Mouse (Mus musculus) 3134 (cell line): ENCODE results near the gene Lnx1.
A peak's percentile ranks its signal among the peaks of the same experiment; 100 is the strongest.

Source experiments
- DNase-seq: peaks from one replicate; pipeline ENCODE4 v3.0.0-alpha.2; 2011; ENCODE audit warnings: low spot score; ENCODE audit not compliant: insufficient read length; ENCODE audit errors: extremely low read depth

Lnx1 gene

GRCm38 (mm10) chr5:74656410-74656809 is 46.3 kb downstream of the Lnx1 start:
- no peak for DNase-seq

GRCm38 (mm10) chr5:74654527-74654926 is 48.2 kb downstream of the Lnx1 start:
- no peak for DNase-seq

- no peak for DNase-seq
Measured at GRCm38 (mm10) chr5:74653766-74654165, 48.9 kb downstream of the Lnx1 start.

GRCm38 (mm10) chr5:74649122-74649521 is 53.6 kb downstream of the Lnx1 start:
- no peak for DNase-seq

- DNase-seq: no peak
Measured at GRCm38 (mm10) chr5:74648216-74648615, 54.5 kb downstream of the Lnx1 start.

- no peak for DNase-seq
Measured at GRCm38 (mm10) chr5:74647584-74647984, 55.1 kb downstream of the Lnx1 start.

- DNase-seq: no peak
Measured at GRCm38 (mm10) chr5:74642291-74642690, 60.4 kb downstream of the Lnx1 start.

GRCm38 (mm10) chr5:74641000-74641399 is 61.7 kb downstream of the Lnx1 start:
- DNase-seq: peak; percentile 25

- DNase-seq: no peak
Measured at GRCm38 (mm10) chr5:74640504-74640903, 62.2 kb downstream of the Lnx1 start.

GRCm38 (mm10) chr5:74639516-74639915 is 63.2 kb downstream of the Lnx1 start:
- DNase-seq: no peak

- DNase-seq: no peak
Measured at GRCm38 (mm10) chr5:74634391-74634790, 68.3 kb downstream of the Lnx1 start.

GRCm38 (mm10) chr5:74633453-74633852 is 69.3 kb downstream of the Lnx1 start:
- no peak for DNase-seq

- DNase-seq: no peak
Measured at GRCm38 (mm10) chr5:74632369-74633114, 70.2 kb downstream of the Lnx1 start.

GRCm38 (mm10) chr5:74628001-74628400 is 74.7 kb downstream of the Lnx1 start:
- DNase-seq: no peak

- DNase-seq: no peak
Measured at GRCm38 (mm10) chr5:74624385-74624784, 78.3 kb downstream of the Lnx1 start.

- DNase-seq: no peak
Measured at GRCm38 (mm10) chr5:74623316-74624000, 79.3 kb downstream of the Lnx1 start.

- no peak for DNase-seq
Measured at GRCm38 (mm10) chr5:74621691-74622470, 80.8 kb downstream of the Lnx1 start.

- no peak for DNase-seq
Measured at GRCm38 (mm10) chr5:74618573-74619059, 84.1 kb downstream of the Lnx1 start.

GRCm38 (mm10) chr5:74617816-74618572 is 84.7 kb downstream of the Lnx1 start:
- DNase-seq: no peak

- no peak for DNase-seq
Measured at GRCm38 (mm10) chr5:74613491-74614151, 89.1 kb downstream of the Lnx1 start.
